Mouse (Mus musculus) hindbrain, embryonic 12.5 days (tissue): ENCODE data around the gene Cpped1. TPM values are rescaled to one million over a fixed set of nuclear protein-coding genes. Genes with fewer than 3 reads are reported as not detected.

Source experiments
- ATAC-seq: fragments of 200-750 bp; cut with Nextera tagmentation; 2 replicates; pipeline ENCODE4 v1.8.0; 2017; ENCODE audit warnings: moderate TSS enrichment; ENCODE audit not compliant: low FRiP score
- H3K27ac ChIP-seq: fragments of 300-500 bp; sonication (generic); 2 replicates; pipeline ENCODE4 v1.5.1; 2016; ENCODE audit warnings: mild to moderate bottlenecking
- H3K27me3 ChIP-seq: fragments of 300-500 bp; sonication (generic); 2 replicates; pipeline ENCODE4 v1.6.1; 2016; ENCODE audit warnings: mild to moderate bottlenecking
- H3K36me3 ChIP-seq: fragments of 300-500 bp; sonication (generic); 2 replicates; pipeline ENCODE4 v1.6.1; 2016; ENCODE audit warnings: mild to moderate bottlenecking
- H3K4me1 ChIP-seq: fragments of 300-500 bp; sonication (generic); 2 replicates; pipeline ENCODE4 v1.6.1; 2016
- H3K4me2 ChIP-seq: fragments of 300-500 bp; sonication (generic); replicated peaks from 2 replicates; pipeline ENCODE4 v1.6.1; 2016; ENCODE audit warnings: mild to moderate bottlenecking
- H3K4me3 ChIP-seq: fragments of 300-500 bp; sonication (generic); 2 replicates; pipeline ENCODE4 v1.5.1; 2016; ENCODE audit warnings: mild to moderate bottlenecking
- H3K9ac ChIP-seq: fragments of 300-500 bp; sonication (generic); 2 replicates; pipeline ENCODE4 v1.6.1; 2016; ENCODE audit warnings: mild to moderate bottlenecking, moderate library complexity
- H3K9me3 ChIP-seq: fragments of 300-500 bp; sonication (generic); replicated peaks from 2 replicates; pipeline ENCODE4 v1.6.1; 2016; ENCODE audit warnings: mild to moderate bottlenecking
- WGBS: fragments of 180-500 bp; shearing (Covaris S2); methylation state at CpG from one replicate; pipeline ENCODE4 v1.1.7; 2016; 5-methylcytosine and 5-hydroxymethylcytosine counted together
- polyA plus RNA-seq: library from polyadenylated mRNA; unstranded; fragments of >200 nt; fragmentation: Nextera tagmentation; extraction: Ambion mirVana; gene quantifications from 2 replicates; pipeline ENCODE4 v1.2.1, GENCODE M21; 2016

The Cpped1 gene
- polyA plus RNA-seq, 1 experiment from 2014 or later, result 14.6 TPM

- Histone ChIP-seq H3K4me2 (no peak overlapping the region), H3K9ac (no peak overlapping the region), H3K27ac (no peak overlapping the region), H3K4me1 (no peaks in the 10 kb centered on the region), H3K27me3 (no peaks in the 10 kb centered on the region), H3K4me3 (no peak overlapping the region), H3K36me3 (no peaks in the 10 kb centered on the region), H3K9me3 (no peaks in the 10 kb centered on the region)
- 73% methylated on average over 4 of the region's 4 CpGs for WGBS
- no peak for ATAC-seq
Observed at GRCm38 (mm10) chr16:11785806-11786205, 123.4 kb downstream of the Cpped1 start.

GRCm38 (mm10) chr16:11784354-11784753 is 124.9 kb downstream of the Cpped1 start:
- H3K27me3 ChIP-seq, result no peaks in the 10 kb centered on the region
- H3K9ac ChIP-seq, result no peak overlapping the region
- ATAC-seq, result no peak
- H3K9me3 ChIP-seq, result no peaks in the 10 kb centered on the region
- H3K36me3 ChIP-seq, result no peaks in the 10 kb centered on the region
- no peaks in the 10 kb centered on the region for H3K4me1 ChIP-seq
- no peak overlapping the region for H3K4me3 ChIP-seq
- no peak overlapping the region for H3K4me2 ChIP-seq
- H3K27ac ChIP-seq, result no peak overlapping the region
- 66% methylated on average over 4 of the region's 4 CpGs for WGBS

GRCm38 (mm10) chr16:11783337-11783736 is 125.9 kb downstream of the Cpped1 start:
- Histone ChIP-seq H3K9ac (no peak overlapping the region), H3K4me2 (no peak overlapping the region), H3K27ac (no peak overlapping the region), H3K4me1 (no peaks in the 10 kb centered on the region), H3K4me3 (no peak overlapping the region), H3K36me3 (no peaks in the 10 kb centered on the region), H3K27me3 (no peaks in the 10 kb centered on the region), H3K9me3 (no peaks in the 10 kb centered on the region)
- ATAC-seq, result no peak

GRCm38 (mm10) chr16:11782082-11782481 is 127.2 kb downstream of the Cpped1 start:
- Histone ChIP-seq H3K36me3 (no peaks in the 10 kb centered on the region), H3K27ac (no peak overlapping the region), H3K27me3 (no peaks in the 10 kb centered on the region), H3K9ac (no peak overlapping the region), H3K9me3 (no peaks in the 10 kb centered on the region), H3K4me3 (no peak overlapping the region), H3K4me2 (no peak overlapping the region), H3K4me1 (no peaks in the 10 kb centered on the region)
- WGBS, result 40% methylated on average over 2 of the region's 2 CpGs
- ATAC-seq, result no peak

- no peak overlapping the region for H3K27ac ChIP-seq
- no peaks in the 10 kb centered on the region for H3K27me3 ChIP-seq
- whole genome bisulfite sequencing, result 84% methylated on average over 9 of the region's 9 CpGs
- no peaks in the 10 kb centered on the region for H3K36me3 ChIP-seq
- no peaks in the 10 kb centered on the region for H3K9me3 ChIP-seq
- no peak overlapping the region for H3K9ac ChIP-seq
- H3K4me2 ChIP-seq, result no peak overlapping the region
- ATAC-seq, result no peak
- H3K4me3 ChIP-seq, result no peak overlapping the region
- no peaks in the 10 kb centered on the region for H3K4me1 ChIP-seq
Observed at GRCm38 (mm10) chr16:11778715-11779460, 130.4 kb downstream of the Cpped1 start.

- Histone ChIP-seq H3K27me3 (no peaks in the 10 kb centered on the region), H3K4me1 (no peaks in the 10 kb centered on the region), H3K9ac (no peak overlapping the region), H3K27ac (no peak overlapping the region), H3K4me2 (no peak overlapping the region), H3K36me3 (no peaks in the 10 kb centered on the region), H3K4me3 (no peak overlapping the region), H3K9me3 (no peaks in the 10 kb centered on the region)
- WGBS, result 81% methylated on average over 5 of the region's 5 CpGs
- ATAC-seq, result no peak
Observed at GRCm38 (mm10) chr16:11778191-11778590, 131.1 kb downstream of the Cpped1 start.

- no peak overlapping the region for H3K4me3 ChIP-seq
- 80% methylated on average over 3 of the region's 3 CpGs for WGBS
- H3K27me3 ChIP-seq, result no peaks in the 10 kb centered on the region
- no peaks in the 10 kb centered on the region for H3K36me3 ChIP-seq
- no peak overlapping the region for H3K27ac ChIP-seq
- no peak overlapping the region for H3K4me2 ChIP-seq
- ATAC-seq, result no peak
- H3K4me1 ChIP-seq, result no peaks in the 10 kb centered on the region
- no peak overlapping the region for H3K9ac ChIP-seq
- no peaks in the 10 kb centered on the region for H3K9me3 ChIP-seq
Observed at GRCm38 (mm10) chr16:11776528-11776927, 132.7 kb downstream of the Cpped1 start.

GRCm38 (mm10) chr16:11774321-11774720 is 134.9 kb downstream of the Cpped1 start:
- Histone ChIP-seq H3K9ac (no peak overlapping the region), H3K4me1 (no peaks in the 10 kb centered on the region), H3K27ac (no peak overlapping the region), H3K4me3 (no peak overlapping the region), H3K4me2 (no peak overlapping the region), H3K9me3 (peaks cover 10% of the 10 kb centered on the region), H3K27me3 (no peaks in the 10 kb centered on the region), H3K36me3 (no peaks in the 10 kb centered on the region)
- whole genome bisulfite sequencing, result 88% methylated on average over 1 of the region's 1 CpGs
- ATAC-seq, result no peak

- 68% methylated on average over 2 of the region's 2 CpGs for WGBS
- Histone ChIP-seq H3K27ac (no peak overlapping the region), H3K4me3 (no peak overlapping the region), H3K4me2 (no peak overlapping the region), H3K9ac (no peak overlapping the region), H3K36me3 (no peaks in the 10 kb centered on the region), H3K27me3 (no peaks in the 10 kb centered on the region), H3K9me3 (peaks cover 10% of the 10 kb centered on the region), H3K4me1 (no peaks in the 10 kb centered on the region)
- ATAC-seq, result no peak
Observed at GRCm38 (mm10) chr16:11772318-11772717, 136.9 kb downstream of the Cpped1 start.

GRCm38 (mm10) chr16:11757951-11758350 is 151.3 kb downstream of the Cpped1 start:
- Histone ChIP-seq H3K9ac (no peak overlapping the region), H3K27ac (no peak overlapping the region), H3K36me3 (no peaks in the 10 kb centered on the region), H3K9me3 (no peaks in the 10 kb centered on the region), H3K4me2 (no peak overlapping the region), H3K4me1 (no peaks in the 10 kb centered on the region), H3K27me3 (no peaks in the 10 kb centered on the region), H3K4me3 (no peak overlapping the region)
- ATAC-seq, result no peak
- WGBS, result 87% methylated on average over 7 of the region's 7 CpGs

GRCm38 (mm10) chr16:11757471-11757870 is 151.8 kb downstream of the Cpped1 start:
- H3K27me3 ChIP-seq, result no peaks in the 10 kb centered on the region
- 88% methylated on average over 8 of the region's 8 CpGs for WGBS
- ATAC-seq, result no peak
- H3K4me2 ChIP-seq, result no peak overlapping the region
- no peaks in the 10 kb centered on the region for H3K4me1 ChIP-seq
- no peak overlapping the region for H3K9ac ChIP-seq
- H3K4me3 ChIP-seq, result no peak overlapping the region
- no peaks in the 10 kb centered on the region for H3K36me3 ChIP-seq
- no peaks in the 10 kb centered on the region for H3K9me3 ChIP-seq
- no peak overlapping the region for H3K27ac ChIP-seq

GRCm38 (mm10) chr16:11756598-11757245 is 152.5 kb downstream of the Cpped1 start:
- Histone ChIP-seq H3K4me1 (no peaks in the 10 kb centered on the region), H3K4me3 (no peak overlapping the region), H3K27ac (no peak overlapping the region), H3K9me3 (no peaks in the 10 kb centered on the region), H3K4me2 (no peak overlapping the region), H3K36me3 (no peaks in the 10 kb centered on the region), H3K9ac (no peak overlapping the region), H3K27me3 (no peaks in the 10 kb centered on the region)
- 71% methylated on average over 1 of the region's 1 CpGs for WGBS
- no peak for ATAC-seq
